Mouse (Mus musculus) G1E (cell line): ENCODE measurements around the gene Alg9.

Experiments used
- CTCF ChIP-seq: IDR thresholded peaks from 2 replicates; pipeline ENCODE4 v1.5.1; 2012; ENCODE audit warnings: low read depth, low read length, inconsistent platforms, mixed read lengths
- GATA1 ChIP-seq: IDR thresholded peaks from 2 replicates; pipeline ENCODE4 v1.6.1; 2012; ENCODE audit warnings: borderline replicate concordance, low read length, inconsistent platforms, mixed read lengths
- GATA2 ChIP-seq: IDR thresholded peaks from 2 replicates; pipeline ENCODE4 v1.6.1; 2012; ENCODE audit warnings: low read depth, low read length, inconsistent platforms, borderline replicate concordance

- TF ChIP-seq GATA2 (no peak), CTCF (no peak), GATA1 (no peak)
Observed at GRCm38 (mm10) chr9:50727925-50728651, 46.7 kb upstream of the Alg9 start.
